ENCODE assay signal across 8 mouse cellular contexts in genomic region chr10:128565788-128566531, GRCm38 (mm10). TPM values are rescaled to one million over a fixed set of nuclear protein-coding genes. Genes with fewer than 3 reads are reported as not detected.
A peak's percentile ranks its signal among the peaks of the same experiment; 100 is the strongest.
DNase-seq lines count a peak whose midpoint lies in the region; ATAC-seq and TF ChIP-seq lines count a peak whose summit lies in the region.

Pa2g4 (minus strand) TSS chr10:128565987.

- H3K9ac ChIP-seq in hindbrain, embryonic 16.5 days (ENCODE audit: low read depth, low read length), result peak within 1 kb of the TSS; percentile 94

- peak within 1 kb of the TSS; percentile 86 for H3K27ac ChIP-seq in hindbrain, embryonic 16.5 days (ENCODE audit: low read depth, low read length)
- peak within 1 kb of the TSS; percentile 82 for H3K27ac ChIP-seq in left cerebral cortex, adult 2 months

- intact Hi-C loops in left cerebral cortex, adult 2 months (cut with DNase I), result loop anchor here (1.0 to 5.0 kb wide), 5 partner anchors 15 to 106 kb away; partner anchors contain the start of genes Rps26 and Suox

- peaks cover 5% of the 10 kb centered on the region; the same call in 1 of the 2 replicates for H3K36me3 ChIP-seq in hindbrain, embryonic 16.5 days (ENCODE audit: control insufficient read depth, insufficient read depth, low read length)

- peak within 1 kb of the TSS; percentile 81 for H3K4me2 ChIP-seq in hindbrain, embryonic 16.5 days (ENCODE audit: low read length)

- peak; percentile 99 for ATAC-seq in hindbrain, embryonic 16.5 days
- ATAC-seq in megakaryocyte, adult 5-6 weeks (ENCODE audit: poor library complexity, severe bottlenecking), result peak; percentile 91

- DNase-seq in WW6 (ENCODE audit: low read depth, low spot score), result peak; percentile 99
- DNase-seq in cerebellum, postnatal 4 days (ENCODE audit: low spot score in 2 of 2), result peak; percentile 94 to 97
- DNase-seq in gastrocnemius, adult 18-20 months (ENCODE audit: low spot score), result peak; percentile 98
- peak; percentile 99 for DNase-seq in left cerebral cortex, adult 2 months (ENCODE audit: extremely low spot score in 1 of 2, low spot score in 2 of 2)
- peak; percentile 99 for DNase-seq in right cerebral cortex, adult 2 months (ENCODE audit: low spot score in 2 of 2)
- peak; percentile 98 for DNase-seq in urinary bladder, postnatal 14 days (ENCODE audit: low spot score)

- H3K9me3 ChIP-seq in hindbrain, embryonic 16.5 days (ENCODE audit: control insufficient read depth, low read length), result no peaks in the 10 kb centered on the region

- peaks cover 12% of the 10 kb centered on the region for H3K4me1 ChIP-seq in hindbrain, embryonic 16.5 days (ENCODE audit: control insufficient read depth, insufficient read depth, low read depth, low read length)

- H3K27me3 ChIP-seq in hindbrain, embryonic 16.5 days (replicated peaks; ENCODE audit: control insufficient read depth, insufficient read depth, low read length), result no peaks in the 10 kb centered on the region

- no peak; the same call in none of the 2 replicates for TF ChIP-seq CTCF in left cerebral cortex, adult 2 months (IDR thresholded peaks at IDR 0.05)

- WGBS in hindbrain, embryonic 16.5 days, result under 1% methylated on average over 58 of the region's 58 CpGs

- H3K4me3 ChIP-seq in hindbrain, embryonic 16.5 days (ENCODE audit: low read length), result peak within 1 kb of the TSS; percentile 93
- peak within 1 kb of the TSS; percentile 71 for H3K4me3 ChIP-seq in left cerebral cortex, adult 2 months

RNA-seq across cellular contexts. Expression of gene Pa2g4, which starts in this region (rescaled TPM):
- 10 to 100 TPM; 35.4 to 37.6 TPM for total RNA-seq in gastrocnemius, adult 18-20 months (2021)
- polyA plus RNA-seq in hindbrain, embryonic 16.5 days (2015; fragmentation: Nextera tagmentation; extraction: Ambion mirVana), result 128 and 130 TPM in 2 replicates
- 10 to 100 TPM; 51.7 to 58.0 TPM for total RNA-seq in left cerebral cortex, adult 2 months (2021)
- total RNA-seq in megakaryocyte, adult 5-6 weeks (2015), result 116 TPM in 2 replicates
- 90.4 and 95.0 TPM in 2 replicates for total RNA-seq in megakaryocyte, adult 5-6 weeks (2017)

Comparison
In these comparisons a context has a peak if more than half of its experiments do, and no peak if none do; other contexts are left out.
1. Peak in every context shown above with its lines: DNase-seq, ATAC-seq, H3K4me3 ChIP-seq and H3K27ac ChIP-seq.